Mouse (Mus musculus) cerebellum, adult 2 months (tissue): Measurements from ENCODE around the gene H1foo.

ENCODE experiments used
- CTCF ChIP-seq: fragments of 200-500 bp; IDR thresholded peaks from 2 replicates; pipeline ENCODE4 v1.5.1; 2011; ENCODE audit warnings: low read depth, mild to moderate bottlenecking, control low read depth, low read length, moderate library complexity, borderline replicate concordance; ENCODE audit not compliant: insufficient read depth
- POLR2A ChIP-seq: fragments of 200-500 bp; IDR thresholded peaks from 2 replicates; pipeline ENCODE4 v1.6.1; 2011; ENCODE audit warnings: low read length, control low read depth, borderline replicate concordance; ENCODE audit not compliant: insufficient read depth

- TF ChIP-seq CTCF (no peak), POLR2A (no peak)
Measured at GRCm38 (mm10) chr6:115989032-115989431, 44.3 kb downstream of the H1foo start.
